Mouse (Mus musculus): ENCODE data around the gene Itgb3bp.
A peak's percentile ranks its signal among the peaks of the same experiment; 100 is the strongest.

Gene Itgb3bp

GRCm38 (mm10) chr4:99931807-99932206, 2.2 kb upstream of the Itgb3bp start:
- DNase-seq (ENCODE audit: low spot score in 2 of 2), result no peak

- no peak for DNase-seq (ENCODE audit: low spot score in 2 of 2)
Observed at GRCm38 (mm10) chr4:99931240-99931580, 1.6 kb upstream of the Itgb3bp start.

GRCm38 (mm10) chr4:99930518-99931239, 1.1 kb upstream of the Itgb3bp start:
- no peak for DNase-seq (ENCODE audit: low spot score in 2 of 2)

GRCm38 (mm10) chr4:99929149-99929612, 432 bp downstream of the Itgb3bp start, which contains the start of gene Pgm1:
TSS of gene Pgm1 (plus strand) at chr4:99929414.
- DNase-seq (ENCODE audit: low spot score in 2 of 2), result peak; percentile 69 to 76

- no peak for DNase-seq (ENCODE audit: low spot score in 2 of 2)
Observed at GRCm38 (mm10) chr4:99928521-99928920, 1.1 kb downstream of the Itgb3bp start.

- no peak for DNase-seq (ENCODE audit: low spot score in 2 of 2)
Observed at GRCm38 (mm10) chr4:99926380-99926779, 3.2 kb downstream of the Itgb3bp start.

GRCm38 (mm10) chr4:99913894-99914451, 15.6 kb downstream of the Itgb3bp start:
- DNase-seq (ENCODE audit: low spot score in 2 of 2), result no peak

GRCm38 (mm10) chr4:99882405-99882804, 47.2 kb downstream of the Itgb3bp start:
- no peak for DNase-seq (ENCODE audit: low spot score in 2 of 2)

- DNase-seq (ENCODE audit: low spot score in 2 of 2), result peak in 1 of 2 experiments; percentile 35
Observed at GRCm38 (mm10) chr4:99881882-99882281, 47.7 kb downstream of the Itgb3bp start.

- peak; percentile 89 to 92 for DNase-seq (ENCODE audit: low spot score in 2 of 2)
Observed at GRCm38 (mm10) chr4:99829094-99830073, 100.2 kb downstream of the Itgb3bp start, which contains the start of gene Efcab7. TSS of gene Efcab7 (plus strand) at chr4:99829198.

- DNase-seq (ENCODE audit: low spot score in 2 of 2), result no peak
Observed at GRCm38 (mm10) chr4:99828739-99829093, 100.9 kb downstream of the Itgb3bp start.

- no peak for DNase-seq (ENCODE audit: low spot score in 2 of 2)
Observed at GRCm38 (mm10) chr4:99828337-99828736, 101.3 kb downstream of the Itgb3bp start.

- no peak for DNase-seq (ENCODE audit: low spot score in 2 of 2)
Observed at GRCm38 (mm10) chr4:99816697-99817460, 112.7 kb downstream of the Itgb3bp start.

GRCm38 (mm10) chr4:99792365-99792764, 137.2 kb downstream of the Itgb3bp start:
- DNase-seq (ENCODE audit: low spot score in 2 of 2), result no peak

GRCm38 (mm10) chr4:99773041-99773440, 156.6 kb downstream of the Itgb3bp start:
- no peak for DNase-seq (ENCODE audit: low spot score in 2 of 2)

- no peak for DNase-seq (ENCODE audit: low spot score in 2 of 2)
Observed at GRCm38 (mm10) chr4:99770555-99770954, 159.1 kb downstream of the Itgb3bp start.

- DNase-seq (ENCODE audit: low spot score in 2 of 2), result peak in 1 of 2 experiments; percentile 8
Observed at GRCm38 (mm10) chr4:99766753-99767152, 162.9 kb downstream of the Itgb3bp start.

GRCm38 (mm10) chr4:99766303-99766702, 163.3 kb downstream of the Itgb3bp start:
- DNase-seq (ENCODE audit: low spot score in 2 of 2), result no peak

GRCm38 (mm10) chr4:99752426-99752825, 177.2 kb downstream of the Itgb3bp start:
- DNase-seq (ENCODE audit: low spot score in 2 of 2), result no peak

GRCm38 (mm10) chr4:99739836-99740235, 189.8 kb downstream of the Itgb3bp start:
- DNase-seq (ENCODE audit: low spot score in 2 of 2), result no peak

- DNase-seq (ENCODE audit: low spot score in 2 of 2), result no peak
Observed at GRCm38 (mm10) chr4:99725914-99726451, 203.6 kb downstream of the Itgb3bp start.
